Mouse (Mus musculus): ENCODE results near the gene 2310007B03Rik. TPM values are rescaled to one million over a fixed set of nuclear protein-coding genes. Genes with fewer than 3 reads are reported as not detected.

2310007B03Rik gene
- polyA plus RNA-seq, 1 experiment from 2014 or later, result 0.08 TPM

DNA sequence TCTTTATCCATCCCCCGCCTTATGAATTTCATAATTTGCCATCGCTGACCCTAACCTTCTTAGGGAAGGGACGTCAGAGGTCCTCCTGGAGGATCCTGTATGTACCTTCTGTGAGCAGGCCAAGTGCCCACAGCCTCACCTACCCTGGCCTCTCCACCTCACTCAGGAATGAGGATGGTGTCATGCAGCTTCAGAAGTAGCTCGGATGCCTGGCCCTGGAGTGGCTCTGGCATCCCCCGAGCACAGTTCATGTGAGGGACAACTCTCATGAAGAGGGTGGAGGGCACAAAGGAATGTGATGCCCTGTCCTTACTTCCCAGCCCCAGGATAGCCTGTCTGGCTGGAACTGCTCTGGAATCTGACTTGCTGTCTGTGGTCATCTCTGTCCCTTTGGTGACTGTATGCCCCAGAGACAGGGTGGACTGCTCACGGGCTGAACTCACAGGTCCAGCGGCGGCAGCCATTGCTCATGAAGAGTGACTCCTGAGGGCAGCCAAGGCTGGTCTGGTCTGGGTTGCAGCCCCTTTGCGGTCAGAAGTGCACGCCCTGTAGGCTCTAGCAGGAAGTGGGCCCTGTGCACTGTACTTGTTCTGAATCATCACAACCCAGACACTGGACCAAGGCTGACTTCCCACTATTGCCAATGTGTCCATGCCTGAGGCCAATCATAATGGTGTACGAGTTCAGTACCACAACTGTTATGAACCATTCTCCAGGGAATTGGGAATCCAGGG lies 5.8 kb upstream of the 2310007B03Rik start:
- no peak overlapping the region for H3K9ac ChIP-seq (replicated peaks; ENCODE audit: low read length)
- H3K27ac ChIP-seq (replicated peaks; ENCODE audit: low read depth, low read length), result no peak overlapping the region
- no peak overlapping the region for H3K4me2 ChIP-seq (ENCODE audit: low read depth, low read length)
- DNase-seq (ENCODE audit: low spot score) (no peak), ATAC-seq (replicated peaks; ENCODE audit: insufficient number of reproducible peaks, low FRiP score, low TSS enrichment, low read depth) (no peak)
- no peaks in the 10 kb centered on the region for H3K36me3 ChIP-seq (replicated peaks; ENCODE audit: control insufficient read depth, insufficient read depth, low read depth, low read length)
- H3K9me3 ChIP-seq (replicated peaks; ENCODE audit: control insufficient read depth, low read length), result no peaks in the 10 kb centered on the region
- no peaks in the 10 kb centered on the region for H3K27me3 ChIP-seq (ENCODE audit: control insufficient read depth, insufficient read depth, low read length)
- WGBS, result 86% methylated on average over 11 of the region's 11 CpGs
- no peaks in the 10 kb centered on the region for H3K4me1 ChIP-seq (ENCODE audit: control insufficient read depth, insufficient read depth, low read length)
- H3K4me3 ChIP-seq (ENCODE audit: low read depth, low read length), result no peak overlapping the region

- H3K27me3 ChIP-seq (ENCODE audit: control insufficient read depth, insufficient read depth, low read length), result no peaks in the 10 kb centered on the region
- H3K4me3 ChIP-seq (ENCODE audit: low read depth, low read length), result no peak overlapping the region
- no peak for ATAC-seq (replicated peaks; ENCODE audit: insufficient number of reproducible peaks, low FRiP score, low TSS enrichment, low read depth)
- H3K9ac ChIP-seq (replicated peaks; ENCODE audit: low read length), result no peak overlapping the region
- H3K9me3 ChIP-seq (replicated peaks; ENCODE audit: control insufficient read depth, low read length), result no peaks in the 10 kb centered on the region
- no peaks in the 10 kb centered on the region for H3K4me1 ChIP-seq (ENCODE audit: control insufficient read depth, insufficient read depth, low read length)
- H3K27ac ChIP-seq (replicated peaks; ENCODE audit: low read depth, low read length), result no peak overlapping the region
- 82% methylated on average over 9 of the region's 9 CpGs for WGBS
- no peak for DNase-seq (ENCODE audit: low spot score)
- H3K4me2 ChIP-seq (ENCODE audit: low read depth, low read length), result no peak overlapping the region
- H3K36me3 ChIP-seq (replicated peaks; ENCODE audit: control insufficient read depth, insufficient read depth, low read depth, low read length), result no peaks in the 10 kb centered on the region
These were observed 4.7 kb upstream of the 2310007B03Rik start for GRCm38 (mm10) chr1:93165447-93165846.

GRCm38 (mm10) chr1:93162588-93162987 lies 1.8 kb upstream of the 2310007B03Rik start:
- Histone ChIP-seq H3K36me3 (replicated peaks; ENCODE audit: control insufficient read depth, insufficient read depth, low read depth, low read length) (no peaks in the 10 kb centered on the region), H3K4me2 (ENCODE audit: low read depth, low read length) (no peak overlapping the region), H3K9ac (replicated peaks; ENCODE audit: low read length) (no peak overlapping the region), H3K27me3 (ENCODE audit: control insufficient read depth, insufficient read depth, low read length) (no peaks in the 10 kb centered on the region), H3K4me1 (ENCODE audit: control insufficient read depth, insufficient read depth, low read length) (no peaks in the 10 kb centered on the region), H3K27ac (replicated peaks; ENCODE audit: low read depth, low read length) (no peak overlapping the region), H3K4me3 (ENCODE audit: low read depth, low read length) (no peak overlapping the region), H3K9me3 (replicated peaks; ENCODE audit: control insufficient read depth, low read length) (no peaks in the 10 kb centered on the region)
- DNase-seq (ENCODE audit: low spot score), result no peak
- whole genome bisulfite sequencing, result 83% methylated on average over 7 of the region's 7 CpGs
- no peak for ATAC-seq (replicated peaks; ENCODE audit: insufficient number of reproducible peaks, low FRiP score, low TSS enrichment, low read depth)

- ATAC-seq (replicated peaks; ENCODE audit: insufficient number of reproducible peaks, low FRiP score, low TSS enrichment, low read depth), result no peak
- WGBS, result 82% methylated on average over 10 of the region's 10 CpGs
These were observed 1.2 kb upstream of the 2310007B03Rik start for GRCm38 (mm10) chr1:93161921-93162320.

GRCm38 (mm10) chr1:93161350-93161749 lies 602 bp upstream of the 2310007B03Rik start:
- H3K27ac ChIP-seq (replicated peaks; ENCODE audit: low read depth, low read length), result no peak overlapping the region
- H3K9me3 ChIP-seq (replicated peaks; ENCODE audit: control insufficient read depth, low read length), result no peaks in the 10 kb centered on the region
- ATAC-seq (replicated peaks; ENCODE audit: insufficient number of reproducible peaks, low FRiP score, low TSS enrichment, low read depth), result 0 out of 2 replicates have a peak, but pooled peaks have one; percentile 39

More at GRCm38 (mm10) chr1:93161921-93162320, 1.2 kb upstream of the 2310007B03Rik start:
- H3K9me3 ChIP-seq (replicated peaks; ENCODE audit: control insufficient read depth, low read length), result no peaks in the 10 kb centered on the region
- H3K4me1 ChIP-seq (ENCODE audit: control insufficient read depth, insufficient read depth, low read length), result no peaks in the 10 kb centered on the region
- no peak overlapping the region for H3K4me3 ChIP-seq (ENCODE audit: low read depth, low read length)
- H3K27me3 ChIP-seq (ENCODE audit: control insufficient read depth, insufficient read depth, low read length), result no peaks in the 10 kb centered on the region
- H3K4me2 ChIP-seq (ENCODE audit: low read depth, low read length), result no peak overlapping the region
- H3K27ac ChIP-seq (replicated peaks; ENCODE audit: low read depth, low read length), result no peak overlapping the region
- no peak overlapping the region for H3K9ac ChIP-seq (replicated peaks; ENCODE audit: low read length)
- no peaks in the 10 kb centered on the region for H3K36me3 ChIP-seq (replicated peaks; ENCODE audit: control insufficient read depth, insufficient read depth, low read depth, low read length)
- no peak for DNase-seq (ENCODE audit: low spot score)

DNA sequence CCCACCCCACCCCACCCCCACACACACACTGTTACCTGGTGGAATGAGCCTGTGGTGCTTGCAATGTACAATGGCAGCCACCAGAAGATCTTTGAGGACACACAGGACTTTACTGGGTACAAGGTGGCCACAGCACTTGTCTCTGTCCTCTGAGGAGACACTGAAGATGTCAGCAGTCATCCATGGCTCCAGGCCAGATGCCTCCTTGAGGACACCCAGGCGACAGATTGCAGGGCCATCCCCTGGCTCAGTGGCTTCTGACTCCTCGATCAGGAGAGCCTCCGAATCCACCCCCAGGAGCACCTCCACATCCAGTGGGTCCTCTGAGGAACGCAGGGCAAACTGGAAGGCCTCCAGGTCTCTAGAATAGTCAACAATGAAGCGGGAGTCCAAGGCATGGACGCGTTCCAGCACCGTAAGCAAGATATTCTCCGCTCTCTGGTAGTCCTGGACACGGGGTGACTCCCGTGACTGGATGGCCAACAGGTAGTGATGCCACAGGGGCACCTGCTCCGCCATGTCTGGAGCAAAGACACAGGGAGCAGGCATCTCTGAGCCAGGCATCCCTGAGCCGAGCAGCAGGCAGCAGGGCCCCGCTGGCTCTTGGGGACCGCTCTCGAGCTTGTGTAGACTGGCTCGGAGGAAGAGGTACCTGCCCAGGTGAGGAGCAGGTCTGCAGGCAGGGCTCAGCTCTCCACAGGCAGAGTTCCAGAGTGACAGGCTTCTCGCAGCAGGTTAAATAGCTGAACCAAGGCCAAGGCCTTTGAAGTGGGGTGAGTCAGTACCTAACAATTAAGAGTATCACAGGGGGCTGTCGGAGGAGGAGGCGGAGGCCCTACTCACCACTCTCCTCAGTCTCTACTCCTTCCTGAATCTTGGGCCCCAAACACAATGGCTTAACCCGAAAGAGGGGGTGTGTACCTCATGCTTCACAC lies 915 bp downstream of the 2310007B03Rik start:
- no peak for DNase-seq (ENCODE audit: low spot score)
- no peak overlapping the region for H3K9ac ChIP-seq (replicated peaks; ENCODE audit: low read length)
- no peaks in the 10 kb centered on the region for H3K36me3 ChIP-seq (replicated peaks; ENCODE audit: control insufficient read depth, insufficient read depth, low read depth, low read length)
- ATAC-seq (replicated peaks; ENCODE audit: insufficient number of reproducible peaks, low FRiP score, low TSS enrichment, low read depth), result no peak
- no peaks in the 10 kb centered on the region for H3K27me3 ChIP-seq (ENCODE audit: control insufficient read depth, insufficient read depth, low read length)
- no peak overlapping the region for H3K4me2 ChIP-seq (ENCODE audit: low read depth, low read length)
- H3K4me1 ChIP-seq (ENCODE audit: control insufficient read depth, insufficient read depth, low read length), result no peaks in the 10 kb centered on the region
- H3K27ac ChIP-seq (replicated peaks; ENCODE audit: low read depth, low read length), result no peak overlapping the region
- 84% methylated on average over 21 of the region's 21 CpGs for WGBS
- no peak overlapping the region for H3K4me3 ChIP-seq (ENCODE audit: low read depth, low read length)
- H3K9me3 ChIP-seq (replicated peaks; ENCODE audit: control insufficient read depth, low read length), result no peaks in the 10 kb centered on the region

More at GRCm38 (mm10) chr1:93161350-93161749, 602 bp upstream of the 2310007B03Rik start:
- no peaks in the 10 kb centered on the region for H3K4me1 ChIP-seq (ENCODE audit: control insufficient read depth, insufficient read depth, low read length)
- no peak for DNase-seq (ENCODE audit: low spot score)
- no peaks in the 10 kb centered on the region for H3K36me3 ChIP-seq (replicated peaks; ENCODE audit: control insufficient read depth, insufficient read depth, low read depth, low read length)
- no peak overlapping the region for H3K9ac ChIP-seq (replicated peaks; ENCODE audit: low read length)
- H3K27me3 ChIP-seq (ENCODE audit: control insufficient read depth, insufficient read depth, low read length), result no peaks in the 10 kb centered on the region
- H3K4me2 ChIP-seq (ENCODE audit: low read depth, low read length), result no peak overlapping the region
- no peak overlapping the region for H3K4me3 ChIP-seq (ENCODE audit: low read depth, low read length)
- WGBS, result 68% methylated on average over 8 of the region's 8 CpGs

- Histone ChIP-seq H3K4me2 (ENCODE audit: low read depth, low read length) (no peak overlapping the region), H3K9ac (replicated peaks; ENCODE audit: low read length) (no peak overlapping the region), H3K27me3 (ENCODE audit: control insufficient read depth, insufficient read depth, low read length) (no peaks in the 10 kb centered on the region), H3K9me3 (replicated peaks; ENCODE audit: control insufficient read depth, low read length) (no peaks in the 10 kb centered on the region), H3K27ac (replicated peaks; ENCODE audit: low read depth, low read length) (no peak overlapping the region), H3K36me3 (replicated peaks; ENCODE audit: control insufficient read depth, insufficient read depth, low read depth, low read length) (no peaks in the 10 kb centered on the region), H3K4me1 (ENCODE audit: control insufficient read depth, insufficient read depth, low read length) (no peaks in the 10 kb centered on the region), H3K4me3 (ENCODE audit: low read depth, low read length) (no peak overlapping the region)
- no peak for DNase-seq (ENCODE audit: low spot score)
- ATAC-seq (replicated peaks; ENCODE audit: insufficient number of reproducible peaks, low FRiP score, low TSS enrichment, low read depth), result no peak
- WGBS, result 82% methylated on average over 8 of the region's 8 CpGs
These were observed 1.8 kb downstream of the 2310007B03Rik start for GRCm38 (mm10) chr1:93158916-93159315.

GRCm38 (mm10) chr1:93157566-93157965 lies 3.2 kb downstream of the 2310007B03Rik start:
- WGBS, result 85% methylated on average over 4 of the region's 4 CpGs
- no peak for ATAC-seq (replicated peaks; ENCODE audit: insufficient number of reproducible peaks, low FRiP score, low TSS enrichment, low read depth)

More at GRCm38 (mm10) chr1:93157566-93157965, 3.2 kb downstream of the 2310007B03Rik start:
- H3K4me3 ChIP-seq (ENCODE audit: low read depth, low read length), result no peak overlapping the region
- H3K27me3 ChIP-seq (ENCODE audit: control insufficient read depth, insufficient read depth, low read length), result no peaks in the 10 kb centered on the region
- H3K4me2 ChIP-seq (ENCODE audit: low read depth, low read length), result no peak overlapping the region
- H3K4me1 ChIP-seq (ENCODE audit: control insufficient read depth, insufficient read depth, low read length), result no peaks in the 10 kb centered on the region
- no peaks in the 10 kb centered on the region for H3K36me3 ChIP-seq (replicated peaks; ENCODE audit: control insufficient read depth, insufficient read depth, low read depth, low read length)
- DNase-seq (ENCODE audit: low spot score), result no peak
- H3K27ac ChIP-seq (replicated peaks; ENCODE audit: low read depth, low read length), result no peak overlapping the region
- no peak overlapping the region for H3K9ac ChIP-seq (replicated peaks; ENCODE audit: low read length)
- no peaks in the 10 kb centered on the region for H3K9me3 ChIP-seq (replicated peaks; ENCODE audit: control insufficient read depth, low read length)
